Mouse (Mus musculus) testis, postnatal 14 days (tissue): ENCODE measurements around the gene Bglap2.
"Not testable (repeated sequence)": the region's sequence is repeated elsewhere in the genome, so short reads cannot be mapped to it uniquely, and the experiment has no call there.

Experiments used
- DNase-seq: peaks from one replicate; pipeline ENCODE4 v3.0.0; 2021; ENCODE audit warnings: low spot score

Gene Bglap2

DNA sequence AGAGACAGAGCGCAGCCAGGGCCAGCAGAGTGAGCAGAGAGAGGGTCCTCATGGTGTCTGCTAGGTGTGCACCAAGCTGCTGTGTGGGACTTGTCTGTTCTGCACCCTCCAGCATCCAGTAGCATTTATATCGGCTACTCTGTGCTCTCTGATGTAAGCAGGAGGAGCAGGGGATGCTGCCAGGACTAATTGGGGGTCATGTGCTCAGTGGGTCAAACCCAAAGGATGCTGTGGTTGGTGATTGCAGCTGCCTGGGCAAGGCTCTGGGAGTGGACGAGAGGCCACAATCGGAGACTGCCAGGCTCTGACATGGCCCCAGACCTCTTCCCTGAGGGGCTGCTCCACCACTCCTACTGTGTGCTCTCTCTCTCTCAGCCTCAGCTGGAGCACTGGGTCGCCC, at the start of gene Bglap2:
Gene Bglap2, minus strand, starts transcription at position 101 of the 400 bp plus-strand sequence.
- DNase-seq = not testable (repeated sequence)

DNA sequence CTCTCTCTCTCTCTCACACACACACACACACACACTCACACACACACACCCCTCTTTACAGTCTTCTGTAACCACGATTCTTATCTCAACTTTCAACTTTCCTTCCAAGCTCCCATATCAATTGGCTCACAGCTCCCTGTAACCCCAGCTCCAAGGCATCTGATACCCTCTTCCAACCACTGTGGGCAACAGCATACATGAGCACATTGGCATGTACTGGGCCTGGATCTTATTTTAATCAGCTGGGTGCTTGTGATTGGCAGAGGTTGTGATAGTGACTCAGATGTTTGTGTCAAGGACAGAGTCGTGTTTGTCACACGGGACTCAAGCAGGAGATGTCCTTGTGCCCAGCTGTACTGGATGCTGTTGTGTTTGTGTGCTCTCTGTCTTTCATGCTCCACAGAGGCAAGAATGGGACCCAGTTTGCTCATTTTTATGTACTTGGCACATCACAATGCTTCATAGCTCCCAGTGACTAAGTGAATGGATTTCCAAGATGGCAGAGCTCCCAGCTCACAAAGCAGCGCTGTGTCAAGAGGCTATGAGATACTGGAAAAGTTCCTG, 48.9 kb upstream of the Bglap2 start:
- DNase-seq = no peak

DNA sequence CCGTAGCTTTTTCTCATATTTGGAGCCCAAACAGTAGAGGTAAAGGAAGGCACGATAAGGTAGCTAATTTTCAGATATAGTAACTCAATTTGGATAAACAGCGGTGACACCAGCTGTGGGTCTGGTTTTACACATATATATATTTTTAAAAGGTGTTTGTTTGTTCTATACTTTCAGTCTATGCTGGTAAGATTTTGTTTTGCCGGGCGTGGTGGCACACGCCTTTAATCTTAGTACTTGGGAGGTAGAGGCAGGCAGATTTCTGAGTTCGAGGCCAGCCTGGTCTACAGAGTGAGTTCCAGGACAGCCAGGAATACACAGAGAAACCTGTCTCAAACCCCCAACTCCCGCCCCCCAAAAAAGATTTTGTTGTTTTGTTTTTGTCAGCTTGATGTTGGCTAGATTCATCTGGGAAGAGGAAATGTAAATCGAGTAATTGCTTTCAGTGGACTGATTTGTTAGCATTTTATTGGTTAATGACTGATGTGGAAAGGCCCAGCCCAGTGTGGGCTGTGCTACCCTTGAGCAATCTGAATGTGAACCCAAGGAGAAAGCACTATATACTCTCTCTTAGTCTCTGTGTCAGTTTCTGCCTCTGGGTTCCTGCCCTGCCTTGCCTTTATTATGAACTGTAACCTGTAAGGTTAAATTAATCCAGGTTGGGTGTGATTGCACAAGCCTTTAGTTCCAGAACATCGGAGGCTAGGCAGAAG, 47.4 kb upstream of the Bglap2 start:
- DNase-seq = no peak

DNA sequence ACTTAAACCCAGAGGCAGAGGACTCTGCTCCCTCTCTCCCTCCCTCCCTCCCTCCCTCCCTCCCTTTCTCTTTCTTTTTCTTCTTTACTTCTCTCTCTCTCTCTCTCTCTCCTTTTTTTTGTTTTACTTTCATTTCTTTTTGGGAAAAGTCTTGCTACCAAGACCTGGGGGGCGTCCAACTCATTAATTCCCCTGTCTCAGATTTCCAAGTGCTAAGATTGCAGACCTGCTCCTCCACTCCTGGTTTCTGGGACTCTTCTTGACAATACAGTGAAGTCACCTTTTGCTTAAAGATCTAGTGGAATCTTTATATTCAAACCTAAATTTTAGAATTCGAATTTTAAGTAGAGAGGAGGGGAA, 46.8 kb upstream of the Bglap2 start:
- no peak for DNase-seq

DNA sequence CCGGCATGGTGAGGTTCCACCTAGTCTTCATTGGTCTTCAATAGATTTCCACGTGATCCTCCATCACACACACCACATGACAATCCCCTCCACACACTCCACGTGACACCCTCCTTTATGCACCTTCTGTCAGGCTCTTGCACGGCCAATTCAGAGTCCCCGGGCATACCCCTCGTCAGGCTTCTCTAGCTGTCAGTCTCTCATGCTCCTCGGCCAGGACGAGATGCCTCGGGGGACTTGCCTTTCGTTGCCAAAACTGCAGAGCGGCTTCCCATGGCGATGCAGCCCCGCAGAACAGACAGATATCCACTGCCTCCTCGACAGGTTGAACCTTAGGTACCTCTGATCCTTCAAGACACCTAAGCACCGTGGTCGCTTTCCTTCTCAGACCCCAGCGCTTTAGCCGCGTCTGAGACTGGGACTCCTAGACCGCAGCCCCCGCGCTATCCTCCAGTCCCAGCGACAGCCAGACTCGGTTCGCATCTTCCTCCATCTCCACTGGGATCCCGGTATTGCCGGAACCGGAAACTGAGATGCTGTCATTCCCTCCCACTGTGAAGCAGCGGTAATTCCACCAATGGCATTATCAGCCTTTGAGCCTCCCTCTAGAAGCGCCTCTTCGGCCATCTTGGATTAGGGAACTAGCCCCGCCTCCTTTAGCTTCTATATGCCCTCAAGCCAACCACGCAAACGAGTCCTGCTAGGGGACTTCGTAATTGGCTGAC, 46.3 kb upstream of the Bglap2 start, which contains the start of gene Slc25a44:
Gene Slc25a44, minus strand, starts transcription at position 535 of the 725 bp plus-strand sequence.
- peak; percentile 92 for DNase-seq

DNA sequence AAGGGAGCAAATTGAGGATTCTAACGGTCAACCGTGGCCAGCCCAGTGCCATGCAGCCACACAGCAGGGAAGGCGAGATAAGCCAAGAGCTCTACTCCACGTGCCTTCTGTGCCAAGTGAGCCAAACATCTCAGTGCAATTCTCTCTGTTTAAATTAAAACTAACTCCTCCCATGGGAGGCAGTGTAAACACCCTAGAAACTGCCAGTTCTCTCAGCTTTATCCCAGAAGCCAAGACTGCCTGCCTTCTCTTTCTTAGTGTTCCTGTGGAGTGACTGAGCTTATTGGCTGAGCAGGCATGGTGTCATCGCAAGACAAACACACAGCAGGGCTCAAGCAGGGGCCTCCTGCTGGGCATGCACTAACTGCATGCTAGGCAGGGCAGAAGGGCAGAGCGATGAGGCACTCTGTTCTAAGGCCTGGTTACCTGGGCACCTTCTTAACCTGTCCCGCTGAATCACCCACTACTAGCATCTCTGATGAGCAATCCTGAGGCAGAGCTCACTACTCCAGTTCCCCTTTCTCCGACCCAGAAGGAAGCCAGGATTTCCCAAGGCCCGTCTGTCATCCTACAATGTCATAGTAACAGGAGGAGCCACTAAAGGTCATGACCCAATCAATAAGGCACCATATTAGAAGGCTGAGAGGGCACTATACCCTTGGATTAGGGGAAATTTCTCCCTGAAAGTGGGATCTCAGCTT, 43.7 kb upstream of the Bglap2 start:
- DNase-seq = no peak

DNA sequence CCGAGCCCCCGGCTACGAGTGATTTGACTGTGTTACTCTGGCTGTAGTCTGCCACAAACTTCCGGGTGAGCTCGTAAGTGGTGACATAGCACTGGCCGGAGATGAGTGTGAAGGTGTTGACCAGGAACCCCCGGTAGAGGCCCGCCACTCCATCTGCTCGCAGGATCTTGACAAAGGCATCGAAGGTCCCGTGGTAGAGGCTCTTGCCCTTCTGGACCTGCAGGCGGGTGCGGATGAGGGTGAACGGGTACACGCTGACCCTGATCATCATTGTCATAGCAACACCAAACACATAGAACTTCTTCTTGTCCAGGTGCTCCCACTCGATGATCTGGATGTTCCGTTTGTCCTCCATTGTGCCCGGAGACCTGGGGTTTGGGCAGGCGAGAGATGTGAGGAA, 42.3 kb upstream of the Bglap2 start:
- DNase-seq = no peak

DNA sequence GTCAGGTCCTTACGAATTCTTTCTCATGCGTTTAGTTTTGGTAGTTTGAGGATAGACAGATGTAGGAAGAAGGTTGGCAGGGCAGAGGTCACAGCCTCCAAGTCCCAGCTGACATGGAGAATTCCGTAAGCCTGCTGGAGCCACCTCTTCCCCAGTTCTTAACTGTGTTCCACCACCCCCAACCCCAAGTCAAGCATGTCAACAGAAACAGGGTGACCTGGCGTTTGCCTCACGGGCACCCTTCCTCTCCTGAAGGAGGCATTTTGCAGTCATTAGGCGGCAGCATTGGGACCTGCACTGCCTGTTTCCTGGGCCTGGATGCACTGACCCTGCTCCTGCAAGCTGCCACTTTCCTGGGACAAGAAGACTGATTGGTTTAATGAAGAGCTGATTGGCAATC, 39.5 kb upstream of the Bglap2 start:
- no peak for DNase-seq

DNA sequence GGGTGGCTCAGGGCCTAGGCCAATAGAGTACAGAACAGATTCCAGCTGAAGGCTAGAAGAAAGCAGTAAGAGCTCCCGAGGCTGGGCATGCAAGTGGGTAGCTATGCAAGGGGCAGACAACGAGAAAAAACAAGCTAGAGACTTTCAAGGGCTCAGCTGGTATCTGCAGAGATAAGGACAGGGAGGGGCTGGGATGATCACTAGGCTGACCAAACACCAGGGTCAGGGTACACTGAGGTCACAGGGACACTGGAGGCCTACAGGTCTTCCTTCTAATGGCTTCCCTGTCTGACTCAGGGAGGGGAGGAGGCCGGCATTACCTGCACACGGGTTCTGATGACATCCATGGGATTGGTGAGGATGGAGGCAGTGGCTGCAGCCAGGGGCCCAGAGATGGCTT, 37.2 kb upstream of the Bglap2 start:
- no peak for DNase-seq

DNA sequence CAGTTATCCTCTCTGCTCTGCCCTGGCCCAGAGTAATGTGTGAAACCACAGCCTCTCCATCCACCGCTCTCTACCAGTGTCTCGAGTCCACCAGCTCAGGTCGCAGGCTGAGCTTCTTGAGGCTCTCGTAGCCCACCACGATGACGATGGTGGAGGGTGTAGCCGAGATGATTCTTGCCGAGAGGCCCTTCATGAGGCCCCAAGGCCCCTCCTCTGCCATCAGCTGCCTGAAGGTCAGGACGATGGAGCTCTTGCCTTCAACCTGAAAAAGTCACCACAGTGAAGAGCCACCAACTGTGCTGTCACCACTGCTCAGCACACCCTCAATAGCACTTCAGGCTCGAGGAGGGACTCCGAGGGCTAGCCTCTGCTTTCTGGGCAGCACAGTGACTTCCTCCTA, 34.1 kb upstream of the Bglap2 start:
- no peak for DNase-seq

DNA sequence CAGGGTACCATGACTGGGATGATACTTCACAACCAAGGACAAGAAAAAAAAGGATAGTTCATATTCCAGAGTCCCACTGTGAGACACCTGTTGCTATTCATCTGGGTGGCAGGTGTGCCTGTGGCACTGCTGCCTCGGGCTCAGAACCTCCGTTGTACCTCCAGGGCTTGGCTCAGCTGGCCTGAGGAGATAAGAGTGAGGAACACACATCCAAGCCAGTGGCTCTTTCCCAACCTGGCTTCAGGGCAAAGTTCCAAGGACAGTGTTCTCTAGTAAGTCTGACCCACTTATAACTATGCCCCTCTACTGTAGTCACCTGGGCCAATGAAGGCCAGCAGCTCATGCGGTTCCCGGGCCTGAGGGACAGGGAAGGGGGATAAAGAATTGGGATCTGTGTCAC, 33.2 kb upstream of the Bglap2 start:
- no peak for DNase-seq

DNA sequence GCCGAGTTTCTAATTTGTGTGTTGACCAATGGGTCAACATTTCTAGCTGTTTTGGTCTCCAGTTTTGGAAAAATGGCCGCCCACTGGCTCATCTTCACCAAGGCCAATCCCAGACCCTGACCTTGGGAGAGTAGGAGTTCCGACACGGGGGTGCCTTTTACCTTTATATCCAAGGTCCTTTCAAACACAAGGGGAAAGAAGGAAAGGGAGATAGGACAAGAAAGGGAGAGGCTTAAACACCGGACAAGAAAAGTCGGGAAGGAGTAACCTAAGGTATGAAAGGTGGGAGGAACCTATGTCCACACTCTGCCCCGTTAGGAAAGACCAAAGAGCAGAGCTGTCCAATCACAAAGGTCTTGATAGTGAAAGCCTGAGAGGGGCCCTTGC, 32.1 kb upstream of the Bglap2 start:
- DNase-seq = no peak

DNA sequence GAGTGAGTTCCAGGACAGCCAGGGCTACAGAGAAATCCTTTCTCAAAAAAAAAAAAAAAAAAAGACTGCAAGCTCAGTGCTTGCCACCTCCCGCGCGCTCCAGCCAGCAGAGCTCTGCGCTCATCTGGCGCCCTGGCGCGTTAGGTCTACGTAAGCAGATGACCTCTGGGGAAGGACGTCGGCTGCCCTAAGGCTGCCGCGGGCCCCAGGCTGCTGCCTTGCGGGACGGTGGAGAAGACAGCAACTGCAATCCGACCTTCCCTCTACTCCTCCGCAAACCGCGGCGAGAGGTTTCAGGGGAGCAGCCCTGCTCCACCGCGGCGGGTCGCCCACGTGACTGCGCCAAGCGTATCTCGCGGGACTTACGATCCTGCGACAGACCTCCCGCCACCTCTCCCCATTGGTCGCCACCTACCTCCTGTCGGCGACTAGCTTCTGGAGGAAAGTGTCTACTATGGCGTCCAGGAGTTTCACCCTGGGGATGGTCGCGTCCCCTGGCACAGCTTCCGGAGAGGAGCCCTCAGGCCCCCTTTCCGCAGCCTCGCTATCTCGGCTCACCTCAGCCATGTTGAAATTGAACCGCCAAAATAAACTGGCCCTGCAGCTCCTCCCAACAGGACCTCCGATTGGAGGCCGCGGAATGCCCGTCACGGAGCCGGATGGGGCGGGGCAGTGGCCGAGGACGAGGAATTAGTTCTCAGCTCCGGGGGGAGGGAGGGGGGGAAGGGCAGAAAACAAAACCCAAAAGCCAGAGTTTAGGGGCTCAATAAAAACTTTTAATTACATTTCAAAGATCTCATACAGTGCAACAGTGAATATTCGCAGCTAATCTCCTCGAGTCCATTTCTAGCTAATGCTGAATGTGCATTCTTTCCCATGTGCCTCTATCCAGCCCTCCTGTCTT, 31.5 kb upstream of the Bglap2 start, which contains the start of gene Pmf1:
Gene Pmf1, minus strand, starts transcription at position 591 of the 904 bp plus-strand sequence.
- DNase-seq = peak; percentile 94

DNA sequence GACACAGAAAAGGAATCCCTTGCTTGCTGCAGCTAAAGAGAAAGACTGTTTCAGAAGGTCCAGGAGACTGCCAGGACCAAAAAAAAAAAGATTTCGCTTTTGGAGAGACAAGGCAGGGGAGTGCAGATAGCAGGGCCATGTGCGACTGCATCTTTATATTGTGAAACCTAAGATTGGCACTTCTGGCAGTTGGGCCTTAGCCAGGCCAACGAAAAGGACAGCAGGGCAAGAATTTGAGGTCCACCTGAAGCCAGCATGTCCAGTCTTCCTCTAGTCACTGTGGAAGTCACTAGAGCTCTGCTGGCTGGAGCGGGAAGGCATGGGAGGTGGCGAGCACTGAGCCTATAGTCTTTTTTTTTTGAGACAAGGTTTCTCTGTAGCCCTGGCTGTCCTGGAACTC, 30.5 kb upstream of the Bglap2 start:
- DNase-seq = no peak

DNA sequence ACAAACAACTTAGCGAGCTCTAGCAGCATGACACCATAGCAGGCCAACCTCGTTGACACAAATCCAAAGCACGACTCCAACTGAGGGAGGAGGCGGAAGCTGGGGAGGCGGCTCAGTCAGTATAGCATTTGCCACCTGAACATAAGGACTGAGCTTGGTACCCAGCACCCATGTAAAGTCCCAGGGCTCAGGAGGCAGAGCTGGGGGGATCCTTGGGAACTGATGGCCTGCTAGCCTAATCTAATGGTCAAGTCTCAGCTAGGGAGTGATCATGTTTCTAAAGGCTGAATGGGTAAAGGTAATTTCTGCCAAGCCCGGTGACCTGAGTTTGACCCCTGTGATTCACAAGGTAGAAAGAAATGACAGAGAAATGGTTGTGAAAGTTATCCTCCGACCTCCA, 29.0 kb upstream of the Bglap2 start:
- DNase-seq = no peak

DNA sequence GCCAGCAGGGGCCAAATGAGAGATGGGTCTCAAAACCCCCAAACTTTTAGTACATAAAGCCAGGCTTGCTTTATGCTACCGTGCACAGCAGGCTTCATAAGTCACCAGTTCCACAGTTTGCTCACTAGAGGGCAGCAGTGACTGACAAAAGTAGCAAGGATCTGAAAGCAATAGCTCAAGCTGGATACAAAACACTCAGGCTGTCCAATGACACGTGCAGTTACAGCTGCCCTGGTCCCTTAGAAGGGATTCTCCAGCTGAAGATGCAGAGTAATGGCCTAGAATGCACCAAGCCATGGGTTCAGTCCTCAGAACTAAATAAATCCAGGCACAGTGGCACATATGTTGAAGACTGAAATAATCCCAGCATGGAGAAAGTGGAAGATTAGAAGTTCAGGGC, 28.6 kb upstream of the Bglap2 start:
- DNase-seq = peak; percentile 49

DNA sequence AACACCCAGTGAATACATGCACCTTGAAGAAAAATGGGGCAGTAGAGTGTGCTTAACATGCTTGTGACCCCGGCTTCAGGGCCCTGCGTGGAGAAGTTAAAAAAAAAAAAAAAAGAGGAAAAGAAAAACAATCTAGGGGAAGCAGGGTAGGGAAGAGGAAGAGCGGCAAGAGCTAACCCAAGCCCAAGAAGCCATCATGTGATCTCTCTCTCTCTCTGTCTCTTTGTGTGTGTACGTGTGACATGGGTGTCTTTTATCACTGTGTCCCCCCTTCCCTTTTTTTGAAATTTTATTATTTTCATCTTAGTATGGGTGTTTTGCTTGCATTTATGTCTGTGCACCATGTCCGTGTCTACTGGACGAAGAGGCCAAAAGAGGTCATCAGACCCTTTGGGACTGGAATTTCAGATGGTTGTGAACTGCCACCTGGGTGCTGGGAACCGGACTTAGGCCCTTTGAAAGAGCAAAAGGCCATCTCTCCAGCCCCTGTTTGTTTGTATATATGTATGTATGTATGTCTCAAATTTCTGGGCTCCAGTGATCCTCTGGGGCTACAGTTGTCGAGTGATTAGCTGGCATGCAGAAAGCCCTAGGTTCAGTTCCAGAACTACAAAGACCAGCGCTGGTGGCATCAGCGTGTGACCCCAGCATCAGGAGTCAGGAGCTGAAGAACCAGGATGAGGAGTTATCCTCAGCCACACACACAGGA, 25.2 kb upstream of the Bglap2 start:
- DNase-seq = no peak

DNA sequence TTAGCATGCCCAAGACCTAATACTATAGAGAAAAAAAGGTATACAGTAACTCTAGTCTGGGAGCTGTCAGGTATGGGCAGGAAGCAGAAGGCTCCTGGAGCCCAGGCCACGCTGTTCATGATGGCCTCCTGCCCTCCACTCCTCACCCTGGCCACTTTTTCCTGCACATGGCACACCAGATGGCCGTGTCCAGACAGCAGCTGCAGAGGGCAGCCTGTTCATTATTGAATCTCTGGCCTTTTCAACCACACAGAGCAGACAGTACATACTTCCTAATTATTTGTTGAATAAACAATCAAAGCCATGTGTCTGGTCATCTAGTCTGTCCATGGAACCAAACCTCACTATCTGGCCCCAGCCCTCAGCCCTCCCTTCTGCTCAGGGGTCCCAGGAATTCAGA, 20.2 kb upstream of the Bglap2 start:
- DNase-seq = no peak

DNA sequence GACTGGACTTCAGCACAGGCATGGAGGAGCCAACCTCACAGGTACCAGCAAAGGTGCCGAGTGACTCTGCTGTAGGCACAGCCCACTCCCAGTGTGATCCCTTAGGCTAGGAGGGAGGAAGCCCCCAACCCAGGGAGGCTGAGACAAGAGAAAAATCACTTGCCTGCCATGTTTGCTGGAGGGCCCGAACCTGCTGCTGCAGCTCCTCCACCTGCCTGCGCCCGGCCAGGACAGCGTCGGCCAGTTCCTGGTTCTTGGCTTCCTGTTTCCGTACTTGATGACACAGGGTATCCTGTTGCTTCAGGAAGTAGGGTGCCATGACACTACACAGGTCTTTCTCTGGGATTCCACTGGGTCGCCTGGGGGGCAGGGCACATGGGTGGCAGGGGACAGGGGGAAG, 17.2 kb upstream of the Bglap2 start:
- DNase-seq = no peak

DNA sequence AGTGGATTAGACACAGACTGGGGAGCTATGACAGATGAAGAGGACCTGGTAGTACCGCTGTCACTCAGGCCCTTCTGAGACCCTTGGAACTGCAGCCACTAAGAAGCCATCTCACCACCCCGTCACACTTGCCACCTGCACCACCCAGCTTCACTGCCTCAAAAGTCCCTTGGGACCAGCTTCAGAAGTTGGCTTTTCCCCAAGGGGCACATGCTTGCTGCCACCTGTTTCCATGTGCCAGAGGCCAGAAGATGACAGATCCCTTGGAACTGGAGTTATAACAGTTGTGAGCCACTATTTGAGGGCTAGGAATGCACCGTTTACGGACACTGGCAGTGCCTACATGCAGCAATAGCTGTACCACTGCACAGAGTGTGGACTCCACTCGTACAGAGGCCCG, 16.8 kb upstream of the Bglap2 start:
- DNase-seq = no peak

DNA sequence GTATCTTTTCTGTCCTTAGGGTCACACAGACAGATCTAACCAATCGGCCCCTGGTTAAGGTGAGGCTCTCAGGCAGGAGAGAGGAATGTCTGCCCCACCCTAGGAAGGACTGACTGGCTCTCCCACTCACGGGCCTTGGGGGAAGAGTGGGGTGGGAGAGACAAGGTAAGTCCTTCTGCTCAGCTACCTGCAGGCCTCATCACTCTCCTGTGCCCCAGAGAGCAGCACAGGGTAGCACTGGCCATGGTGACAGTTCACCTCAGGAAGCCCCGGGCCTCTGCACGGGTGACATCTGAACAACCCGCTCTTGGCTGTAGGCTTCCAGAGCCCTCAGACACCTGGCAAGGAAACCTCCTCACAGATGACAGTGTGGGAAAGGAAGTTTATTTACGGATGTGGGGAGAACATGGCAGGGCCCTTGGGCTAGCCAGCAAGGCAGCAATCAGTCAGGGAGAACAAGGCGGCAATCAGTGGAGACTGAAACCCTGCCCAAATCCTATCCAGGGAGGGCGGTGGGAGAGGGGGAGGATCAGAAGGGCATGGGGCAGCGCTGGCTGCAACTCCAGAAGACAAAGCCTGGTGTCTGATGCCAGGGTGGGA, 15.4 kb upstream of the Bglap2 start:
- no peak for DNase-seq
